Mouse (Mus musculus): ENCODE data around the gene Bcas3. TPM values are rescaled to one million over a fixed set of nuclear protein-coding genes. Genes with fewer than 3 reads are reported as not detected.

Gene Bcas3
- polyA plus RNA-seq, 1 experiment from 2014 or later = 30.6 TPM

GRCm38 (mm10) chr11:85447375-85447774, 94.4 kb downstream of the Bcas3 start:
- 92% methylated on average over 5 of the region's 5 CpGs for WGBS
- H3K4me1 ChIP-seq (ENCODE audit: control insufficient read depth, insufficient read depth, low read length) = no peaks in the 10 kb centered on the region
- no peaks in the 10 kb centered on the region for H3K9me3 ChIP-seq (ENCODE audit: control insufficient read depth, low read length)

GRCm38 (mm10) chr11:85453598-85454304, 100.8 kb downstream of the Bcas3 start:
- H3K4me2 ChIP-seq (replicated peaks; ENCODE audit: low read depth, low read length) = no peak overlapping the region
- no peak for ATAC-seq (ENCODE audit: low FRiP score, low TSS enrichment)

More at GRCm38 (mm10) chr11:85447375-85447774, 94.4 kb downstream of the Bcas3 start:
- no peak overlapping the region for H3K9ac ChIP-seq (ENCODE audit: low read depth, low read length)
- no peak overlapping the region for H3K4me2 ChIP-seq (replicated peaks; ENCODE audit: low read depth, low read length)
- no peak for ATAC-seq (ENCODE audit: low FRiP score, low TSS enrichment)
- H3K27me3 ChIP-seq (ENCODE audit: control insufficient read depth, insufficient read depth, low read length) = no peaks in the 10 kb centered on the region
- no peaks in the 10 kb centered on the region for H3K36me3 ChIP-seq (ENCODE audit: control insufficient read depth, insufficient read depth, low read length)
- H3K4me3 ChIP-seq (ENCODE audit: low read length) = no peak overlapping the region
- no peak overlapping the region for H3K27ac ChIP-seq (ENCODE audit: low read depth, low read length)

GRCm38 (mm10) chr11:85454305-85454682, 101.3 kb downstream of the Bcas3 start:
- no peaks in the 10 kb centered on the region for H3K4me1 ChIP-seq (ENCODE audit: control insufficient read depth, insufficient read depth, low read length)
- H3K9me3 ChIP-seq (ENCODE audit: control insufficient read depth, low read length) = no peaks in the 10 kb centered on the region
- no peak overlapping the region for H3K4me2 ChIP-seq (replicated peaks; ENCODE audit: low read depth, low read length)
- H3K27ac ChIP-seq (ENCODE audit: low read depth, low read length) = no peak overlapping the region
- H3K9ac ChIP-seq (ENCODE audit: low read depth, low read length) = no peak overlapping the region
- 77% methylated on average over 5 of the region's 5 CpGs for WGBS
- H3K36me3 ChIP-seq (ENCODE audit: control insufficient read depth, insufficient read depth, low read length) = no peaks in the 10 kb centered on the region
- ATAC-seq (ENCODE audit: low FRiP score, low TSS enrichment) = no peak
- no peaks in the 10 kb centered on the region for H3K27me3 ChIP-seq (ENCODE audit: control insufficient read depth, insufficient read depth, low read length)
- H3K4me3 ChIP-seq (ENCODE audit: low read length) = no peak overlapping the region

More at GRCm38 (mm10) chr11:85453598-85454304, 100.8 kb downstream of the Bcas3 start:
- H3K9me3 ChIP-seq (ENCODE audit: control insufficient read depth, low read length) = no peaks in the 10 kb centered on the region
- H3K4me1 ChIP-seq (ENCODE audit: control insufficient read depth, insufficient read depth, low read length) = no peaks in the 10 kb centered on the region
- WGBS = 66% methylated on average over 8 of the region's 8 CpGs
- H3K36me3 ChIP-seq (ENCODE audit: control insufficient read depth, insufficient read depth, low read length) = no peaks in the 10 kb centered on the region
- H3K4me3 ChIP-seq (ENCODE audit: low read length) = no peak overlapping the region
- no peak overlapping the region for H3K27ac ChIP-seq (ENCODE audit: low read depth, low read length)
- H3K9ac ChIP-seq (ENCODE audit: low read depth, low read length) = no peak overlapping the region
- no peaks in the 10 kb centered on the region for H3K27me3 ChIP-seq (ENCODE audit: control insufficient read depth, insufficient read depth, low read length)

GRCm38 (mm10) chr11:85461536-85461935, 108.6 kb downstream of the Bcas3 start:
- no peak for ATAC-seq (ENCODE audit: low FRiP score, low TSS enrichment)
- Histone ChIP-seq H3K27me3 (ENCODE audit: control insufficient read depth, insufficient read depth, low read length) (no peaks in the 10 kb centered on the region), H3K9ac (ENCODE audit: low read depth, low read length) (no peak overlapping the region), H3K27ac (ENCODE audit: low read depth, low read length) (no peak overlapping the region), H3K4me2 (replicated peaks; ENCODE audit: low read depth, low read length) (no peak overlapping the region), H3K4me1 (ENCODE audit: control insufficient read depth, insufficient read depth, low read length) (no peaks in the 10 kb centered on the region), H3K9me3 (ENCODE audit: control insufficient read depth, low read length) (no peaks in the 10 kb centered on the region), H3K36me3 (ENCODE audit: control insufficient read depth, insufficient read depth, low read length) (no peaks in the 10 kb centered on the region), H3K4me3 (ENCODE audit: low read length) (no peak overlapping the region)
- 88% methylated on average over 7 of the region's 7 CpGs for WGBS

GRCm38 (mm10) chr11:85469526-85469925, 116.6 kb downstream of the Bcas3 start:
- ATAC-seq (ENCODE audit: low FRiP score, low TSS enrichment) = no peak
- WGBS = 91% methylated on average over 1 of the region's 1 CpGs
- no peaks in the 10 kb centered on the region for H3K9me3 ChIP-seq (ENCODE audit: control insufficient read depth, low read length)
- H3K4me2 ChIP-seq (replicated peaks; ENCODE audit: low read depth, low read length) = no peak overlapping the region
- no peak overlapping the region for H3K27ac ChIP-seq (ENCODE audit: low read depth, low read length)
- 0 out of 2 replicates have a peak, but pooled peaks cover 1% of the 10 kb centered on the region for H3K4me1 ChIP-seq (ENCODE audit: control insufficient read depth, insufficient read depth, low read length)
- H3K9ac ChIP-seq (ENCODE audit: low read depth, low read length) = no peak overlapping the region
- no peaks in the 10 kb centered on the region for H3K36me3 ChIP-seq (ENCODE audit: control insufficient read depth, insufficient read depth, low read length)
- no peaks in the 10 kb centered on the region for H3K27me3 ChIP-seq (ENCODE audit: control insufficient read depth, insufficient read depth, low read length)
- no peak overlapping the region for H3K4me3 ChIP-seq (ENCODE audit: low read length)

GRCm38 (mm10) chr11:85470508-85470907, 117.5 kb downstream of the Bcas3 start:
- Histone ChIP-seq H3K4me1 (ENCODE audit: control insufficient read depth, insufficient read depth, low read length) (0 out of 2 replicates have a peak, but pooled peaks cover 3% of the 10 kb centered on the region), H3K9me3 (ENCODE audit: control insufficient read depth, low read length) (no peaks in the 10 kb centered on the region), H3K27ac (ENCODE audit: low read depth, low read length) (no peak overlapping the region), H3K4me3 (ENCODE audit: low read length) (no peak overlapping the region), H3K4me2 (replicated peaks; ENCODE audit: low read depth, low read length) (no peak overlapping the region), H3K9ac (ENCODE audit: low read depth, low read length) (no peak overlapping the region), H3K27me3 (ENCODE audit: control insufficient read depth, insufficient read depth, low read length) (no peaks in the 10 kb centered on the region), H3K36me3 (ENCODE audit: control insufficient read depth, insufficient read depth, low read length) (no peaks in the 10 kb centered on the region)
- no peak for ATAC-seq (ENCODE audit: low FRiP score, low TSS enrichment)
- 67% methylated on average over 4 of the region's 4 CpGs for WGBS

- H3K36me3 ChIP-seq (ENCODE audit: control insufficient read depth, insufficient read depth, low read length) = no peaks in the 10 kb centered on the region
- no peak overlapping the region for H3K27ac ChIP-seq (ENCODE audit: low read depth, low read length)
- 46% methylated on average over 12 of the region's 12 CpGs for WGBS
- 0 out of 2 replicates have a peak, but pooled peaks cover 3% of the 10 kb centered on the region for H3K4me1 ChIP-seq (ENCODE audit: control insufficient read depth, insufficient read depth, low read length)
- no peaks in the 10 kb centered on the region for H3K9me3 ChIP-seq (ENCODE audit: control insufficient read depth, low read length)
- H3K4me3 ChIP-seq (ENCODE audit: low read length) = no peak overlapping the region
- ATAC-seq (ENCODE audit: low FRiP score, low TSS enrichment) = no peak
- no peak overlapping the region for H3K9ac ChIP-seq (ENCODE audit: low read depth, low read length)
- H3K27me3 ChIP-seq (ENCODE audit: control insufficient read depth, insufficient read depth, low read length) = no peaks in the 10 kb centered on the region
- no peak overlapping the region for H3K4me2 ChIP-seq (replicated peaks; ENCODE audit: low read depth, low read length)
These were observed 121.4 kb downstream of the Bcas3 start for GRCm38 (mm10) chr11:85474326-85474725.

- Histone ChIP-seq H3K9me3 (ENCODE audit: control insufficient read depth, low read length) (no peaks in the 10 kb centered on the region), H3K4me1 (ENCODE audit: control insufficient read depth, insufficient read depth, low read length) (0 out of 2 replicates have a peak, but pooled peaks cover 3% of the 10 kb centered on the region), H3K36me3 (ENCODE audit: control insufficient read depth, insufficient read depth, low read length) (no peaks in the 10 kb centered on the region), H3K4me3 (ENCODE audit: low read length) (no peak overlapping the region), H3K4me2 (replicated peaks; ENCODE audit: low read depth, low read length) (no peak overlapping the region), H3K9ac (ENCODE audit: low read depth, low read length) (no peak overlapping the region), H3K27me3 (ENCODE audit: control insufficient read depth, insufficient read depth, low read length) (no peaks in the 10 kb centered on the region), H3K27ac (ENCODE audit: low read depth, low read length) (no peak overlapping the region)
- WGBS = 74% methylated on average over 6 of the region's 6 CpGs
- ATAC-seq (ENCODE audit: low FRiP score, low TSS enrichment) = no peak
These were observed 129.9 kb downstream of the Bcas3 start for GRCm38 (mm10) chr11:85482737-85483467.

All from kidney, embryonic 14.5 days (tissue).